Mouse (Mus musculus): ENCODE results near the gene Gm4070.
"Not testable (repeated sequence)": the region's sequence is repeated elsewhere in the genome, so short reads cannot be mapped to it uniquely, and the experiment has no call there.

The Gm4070 gene

GRCm38 (mm10) chr7:105953812-105954211 lies at the start of gene Gm4070:
Gene Gm4070 (minus strand): TSS chr7:105953967.
- in situ Hi-C loops (cut with MboI, MseI): loop anchor here (25.0 kb wide), 3 partner anchors 142 to 583 kb away; partner anchors contain the start of gene Mrpl17

DNA sequence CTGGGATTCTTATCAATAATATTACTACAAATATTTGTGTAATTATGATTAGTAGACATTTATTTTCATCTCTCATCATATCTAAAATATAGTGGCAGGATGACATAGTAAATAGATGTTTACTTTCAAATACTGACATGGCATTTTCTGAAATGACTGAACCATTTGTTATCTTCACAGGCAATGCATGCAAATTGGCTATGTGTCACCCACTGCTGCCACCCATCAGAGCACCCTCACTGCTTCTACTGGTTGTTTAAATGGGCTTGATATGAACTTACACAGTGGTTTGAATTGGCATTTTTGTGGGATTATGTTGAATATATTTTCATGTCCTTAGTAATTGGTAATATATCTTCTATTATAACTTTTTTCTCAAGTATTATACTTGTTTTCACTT lies 773 bp upstream of the Gm4070 start:
- in situ Hi-C loops (cut with MboI, MseI): loop anchor here (25.0 kb wide), 3 partner anchors 142 to 583 kb away; partner anchors contain the start of gene Mrpl17

DNA sequence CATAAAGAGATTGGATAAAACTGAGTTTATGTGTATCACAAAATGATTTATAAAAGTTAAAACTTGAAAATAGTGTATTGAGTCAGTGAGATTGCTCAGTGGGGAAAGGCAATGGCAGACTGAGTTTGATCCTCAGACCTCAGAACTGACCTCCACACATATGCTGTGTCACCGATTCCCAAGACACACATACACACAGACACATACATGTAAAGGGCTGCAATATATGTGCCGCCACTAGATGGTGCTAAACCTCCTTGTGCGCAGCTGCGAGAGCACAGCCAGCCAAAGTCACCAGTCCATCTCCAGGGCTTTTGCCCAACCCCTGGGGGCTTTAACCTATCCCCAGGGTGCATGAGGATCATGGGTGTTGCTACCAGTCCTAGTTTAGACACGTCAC lies 1.4 kb downstream of the Gm4070 start:
- in situ Hi-C loops (cut with MboI, MseI): loop anchor here (25.0 kb wide), 3 partner anchors 140 to 585 kb away; partner anchors contain the start of gene Mrpl17

DNA sequence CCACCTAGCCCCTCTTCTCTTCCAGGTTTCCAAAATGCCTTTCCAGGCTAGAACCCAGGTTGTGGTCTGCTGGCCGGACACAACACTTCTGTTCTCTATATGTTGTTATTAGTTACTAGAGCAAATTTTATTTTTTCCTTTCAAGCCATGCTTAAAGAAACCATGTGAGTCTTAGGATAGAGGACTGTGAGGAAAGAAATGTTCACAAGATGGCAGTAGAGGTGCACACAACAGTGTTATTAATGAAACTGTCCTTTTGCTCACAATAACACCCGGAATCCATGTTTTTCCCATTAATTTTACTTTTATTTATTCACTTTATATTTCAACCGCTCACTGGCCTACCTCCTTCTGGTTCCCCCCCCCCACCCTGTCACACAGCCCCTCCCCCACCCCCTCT lies 8.5 kb downstream of the Gm4070 start:
- in situ Hi-C loops (cut with MboI, MseI): loop anchor here (25.0 kb wide), 1 partner anchor 117 kb away; no protein-coding TSS in a partner anchor

DNA sequence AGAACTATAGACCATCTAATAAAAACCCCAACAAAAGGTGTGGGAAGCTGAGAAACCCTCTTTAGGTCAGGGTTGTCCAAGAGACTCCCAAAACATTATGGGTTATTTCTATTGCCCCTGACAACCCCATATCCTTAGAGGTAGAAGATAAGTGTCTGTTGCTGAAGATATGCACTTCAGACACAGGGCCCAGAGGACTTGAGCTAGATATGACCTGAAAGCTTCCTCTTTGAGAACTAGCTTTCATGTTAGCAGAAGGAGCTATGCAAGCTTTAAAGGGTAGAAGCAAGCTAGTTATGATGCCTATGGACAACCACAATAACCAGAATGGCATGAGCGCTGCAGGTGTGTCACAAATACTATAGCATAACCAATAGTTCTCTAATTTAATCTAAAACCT lies 21.6 kb downstream of the Gm4070 start:
- in situ Hi-C loops (cut with MboI, MseI): loop anchor here (25.0 kb wide), 1 partner anchor 130 kb away; no protein-coding TSS in a partner anchor

DNA sequence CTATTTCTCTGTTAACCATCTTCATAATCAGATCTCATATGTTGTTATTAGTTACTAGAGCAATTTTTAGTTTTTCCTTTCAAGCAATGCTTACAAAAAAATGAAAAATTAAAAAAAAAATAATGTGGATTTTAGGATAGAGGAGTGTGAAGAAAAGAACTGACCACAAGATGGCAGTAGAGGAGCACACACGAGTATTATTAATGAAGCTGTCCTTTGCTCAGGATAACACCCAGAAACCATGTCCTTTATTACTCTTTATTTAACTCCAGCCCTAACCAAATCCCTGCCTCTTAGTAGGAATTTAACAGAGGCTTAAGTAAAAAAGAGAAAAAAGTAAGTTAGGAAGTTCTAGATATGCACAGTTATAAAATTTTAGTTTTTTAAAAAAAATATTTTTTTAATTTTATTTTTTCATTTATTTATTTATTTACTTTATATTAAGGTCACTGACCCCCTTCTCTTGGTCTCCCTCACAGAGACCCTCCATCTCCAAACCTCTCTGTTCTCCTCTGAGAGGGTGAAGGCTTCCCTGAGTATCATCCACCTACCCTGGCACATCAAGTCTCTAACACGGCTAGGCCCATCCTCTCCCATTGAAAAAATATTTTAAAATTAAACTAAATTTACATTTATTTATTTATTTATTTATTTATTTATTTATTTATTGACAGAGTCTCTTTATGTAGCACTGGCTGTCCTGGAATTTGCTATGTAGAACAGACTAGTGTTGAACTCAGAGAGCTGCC lies 70.0 kb downstream of the Gm4070 start:
- in situ Hi-C loops (cut with MboI, MseI): loop anchor here (10.0 to 25.0 kb wide), 2 partner anchors 261 to 1154 kb away; partner anchors contain the start of gene Olfr713

- in situ Hi-C loops (cut with MboI, MseI): loop anchor here (10.0 to 25.0 kb wide), 2 partner anchors 265 to 1157 kb away; partner anchors contain the start of gene Olfr713
Measured at GRCm38 (mm10) chr7:105879717-105880484, 73.9 kb downstream of the Gm4070 start.

DNA sequence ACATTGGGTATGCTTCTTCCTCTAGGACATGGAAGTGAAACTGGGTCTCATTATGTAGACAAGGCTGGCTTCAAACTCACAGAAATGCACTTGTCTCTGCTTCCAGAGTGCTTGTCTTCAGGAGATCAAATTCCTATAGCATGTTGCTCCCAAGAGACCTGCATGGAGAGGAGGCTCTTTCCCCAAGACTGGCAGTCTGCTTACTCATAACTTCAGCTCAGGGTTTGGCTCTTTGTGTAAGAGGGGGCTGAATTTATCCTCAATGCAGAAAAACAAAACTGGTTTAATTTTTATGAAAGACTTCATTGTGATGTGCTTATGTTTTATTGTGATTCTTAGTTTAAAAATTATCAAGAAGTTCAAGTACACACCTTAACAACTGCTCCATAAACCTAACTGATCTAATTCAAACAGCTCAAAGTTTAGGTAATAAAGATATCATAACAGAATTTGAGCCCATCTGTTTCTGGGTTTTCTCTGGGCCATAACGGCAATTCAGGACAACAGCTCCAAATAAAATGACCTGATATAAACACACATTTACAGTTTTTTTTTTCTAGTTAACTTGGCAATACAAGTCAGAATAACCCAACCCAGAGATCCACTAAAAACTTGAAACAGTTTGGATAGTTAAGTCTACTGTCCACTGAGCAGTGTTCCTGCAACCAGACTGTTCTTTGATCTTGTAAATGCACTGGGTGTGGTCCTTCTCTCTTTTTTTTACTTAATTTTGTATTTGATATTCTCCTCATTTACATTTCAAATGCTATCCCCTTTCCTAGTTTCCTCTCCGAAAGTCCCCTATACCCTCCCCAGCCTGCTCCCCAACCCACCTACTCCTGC lies 97.8 kb downstream of the Gm4070 start:
- in situ Hi-C loops (cut with MboI, MseI): not testable (repeated sequence)

Measured in regulatory T cell (primary cell).